Mouse (Mus musculus) liver, embryonic 14.5 days (tissue): ENCODE results near the gene Nfxl1.

ENCODE experiments used
- CTCF ChIP-seq: IDR thresholded peaks from 2 replicates; pipeline ENCODE4 v1.5.1; 2016; ENCODE audit warnings: antibody characterized with exemption, low read depth, control low read depth
- EP300 ChIP-seq: IDR thresholded peaks from 2 replicates; pipeline ENCODE4 v1.6.1; 2016; ENCODE audit warnings: antibody characterized with exemption, low read depth

GRCm38 (mm10) chr5:72472317-72473009, 87.0 kb downstream of the Nfxl1 start:
- TF ChIP-seq CTCF, result no peak
- TF ChIP-seq EP300, result no peak
